Mouse (Mus musculus): ENCODE data around the gene Prr19.

DNA sequence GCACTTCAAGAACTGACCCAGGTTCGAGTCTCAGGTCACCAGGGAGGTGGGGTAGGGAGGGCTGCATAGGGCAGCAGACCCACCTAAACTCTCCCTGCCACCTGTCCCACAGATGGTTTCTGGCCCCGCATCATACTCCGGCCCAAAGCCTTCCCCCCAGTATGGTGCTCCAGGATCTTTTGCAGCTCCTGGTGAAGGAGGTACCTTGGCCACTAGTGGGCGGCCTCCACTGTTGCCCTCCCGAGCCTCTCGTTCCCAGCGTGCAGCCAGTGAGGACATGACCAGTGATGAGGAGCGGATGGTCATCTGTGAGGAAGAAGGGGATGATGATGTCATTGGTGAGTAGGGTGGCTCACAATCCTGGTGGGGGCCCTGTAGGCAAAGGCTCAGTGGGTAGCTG, 14.2 kb upstream of the Prr19 start:
- TF ChIP-seq TAL1 (IDR thresholded peaks at IDR 0.05; ENCODE audit: low read length) (no peak), GATA1 (IDR thresholded peaks at IDR 0.05; ENCODE audit: low read length) (no peak)
